Mouse (Mus musculus) ES-E14 (cell line): ENCODE results near the gene Tbl1x. TPM values are rescaled to one million over a fixed set of nuclear protein-coding genes. Genes with fewer than 3 reads are reported as not detected.

ENCODE experiments used
- DNase-seq: peaks from one replicate; pipeline ENCODE4 v3.0.0-alpha.2; 2013; ENCODE audit warnings: low read depth, low spot score
- H3K27ac ChIP-seq: 2 replicates; pipeline ENCODE4 v1.5.1; 2012; ENCODE audit warnings: low read depth, mild to moderate bottlenecking, low read length, moderate library complexity, mixed read lengths; ENCODE audit not compliant: poor library complexity, insufficient read depth, severe bottlenecking
- H3K36me3 ChIP-seq: 2 replicates; pipeline ENCODE4 v1.6.1; 2012; ENCODE audit warnings: mild to moderate bottlenecking, low read length, moderate library complexity, mixed read lengths; ENCODE audit not compliant: control insufficient read depth, poor library complexity, insufficient read depth, severe bottlenecking
- H3K4me1 ChIP-seq, 2 experiments: fragments of 150-350 bp in 1 of 2; sonication (generic) in 1 of 2; 2 replicates each; pipeline ENCODE4 v1.6.1; 2012; ENCODE audit warnings: low read length in 2 of 2, mild to moderate bottlenecking in 1 of 2, mixed read lengths in 1 of 2; ENCODE audit not compliant: control insufficient read depth in 2 of 2, insufficient read depth in 2 of 2, poor library complexity in 1 of 2
- H3K4me3 ChIP-seq, 2 experiments: fragments of 150-350 bp in 1 of 2; sonication (generic) in 1 of 2; 2 replicates each; pipeline ENCODE4 v1.5.1; 2012; ENCODE audit warnings: low read length in 2 of 2, low read depth in 1 of 2, mild to moderate bottlenecking in 1 of 2, mixed read lengths in 1 of 2; ENCODE audit not compliant: insufficient read depth in 1 of 2, poor library complexity in 1 of 2, severe bottlenecking in 1 of 2
- H3K9ac ChIP-seq: 2 replicates; pipeline ENCODE4 v1.6.1; 2012; ENCODE audit warnings: low read depth, mild to moderate bottlenecking, low read length, mixed read lengths; ENCODE audit not compliant: poor library complexity, insufficient read depth, severe bottlenecking
- H3K9me3 ChIP-seq: fragments of 150-350 bp; sonication (generic); 2 replicates; pipeline ENCODE4 v1.6.1; 2012; ENCODE audit warnings: low read depth, mild to moderate bottlenecking, low read length; ENCODE audit not compliant: control insufficient read depth, insufficient read depth
- CHD2 ChIP-seq: IDR thresholded peaks from 2 replicates; pipeline ENCODE4 v1.6.1; 2014; ENCODE audit warnings: mild to moderate bottlenecking, low read depth, low read length, inconsistent platforms
- HCFC1 ChIP-seq: IDR thresholded peaks from 2 replicates; pipeline ENCODE4 v1.6.1; 2012; ENCODE audit warnings: low read length, inconsistent platforms, borderline replicate concordance; ENCODE audit not compliant: insufficient read depth
- MAFK ChIP-seq: IDR thresholded peaks from 2 replicates; pipeline ENCODE4 v1.6.1; 2014; ENCODE audit warnings: mild to moderate bottlenecking, low read depth, low read length, inconsistent platforms; ENCODE audit not compliant: insufficient read depth
- ZC3H11A ChIP-seq: IDR thresholded peaks from 2 replicates; pipeline ENCODE4 v1.6.1; 2012; ENCODE audit warnings: low read depth, mild to moderate bottlenecking, inconsistent platforms, low read length, borderline replicate concordance
- ZNF384 ChIP-seq: IDR thresholded peaks from 2 replicates; pipeline ENCODE4 v1.6.1; 2012; ENCODE audit warnings: low read depth, low read length, inconsistent platforms
- in situ Hi-C, 2 experiments: fragments of 600-800 bp; cut with MboI; formaldehyde crosslinking; loops; one replicate each; pipeline ENCODE4 v1.15.1; 2025; ENCODE audit warnings: low sequenced_read_pairs in 2 of 2, inconsistent platforms in 1 of 2; ENCODE audit not compliant: unreplicated experiment in 2 of 2
- total RNA-seq: library from RNA; depleted of rRNA; stranded (reverse); fragments of 300-350 nt; gene quantifications from 2 replicates; pipeline ENCODE4 v1.2.3, GENCODE M21; 2012

The Tbl1x gene
- total RNA-seq, 1 experiment, result 35.5 TPM

DNA sequence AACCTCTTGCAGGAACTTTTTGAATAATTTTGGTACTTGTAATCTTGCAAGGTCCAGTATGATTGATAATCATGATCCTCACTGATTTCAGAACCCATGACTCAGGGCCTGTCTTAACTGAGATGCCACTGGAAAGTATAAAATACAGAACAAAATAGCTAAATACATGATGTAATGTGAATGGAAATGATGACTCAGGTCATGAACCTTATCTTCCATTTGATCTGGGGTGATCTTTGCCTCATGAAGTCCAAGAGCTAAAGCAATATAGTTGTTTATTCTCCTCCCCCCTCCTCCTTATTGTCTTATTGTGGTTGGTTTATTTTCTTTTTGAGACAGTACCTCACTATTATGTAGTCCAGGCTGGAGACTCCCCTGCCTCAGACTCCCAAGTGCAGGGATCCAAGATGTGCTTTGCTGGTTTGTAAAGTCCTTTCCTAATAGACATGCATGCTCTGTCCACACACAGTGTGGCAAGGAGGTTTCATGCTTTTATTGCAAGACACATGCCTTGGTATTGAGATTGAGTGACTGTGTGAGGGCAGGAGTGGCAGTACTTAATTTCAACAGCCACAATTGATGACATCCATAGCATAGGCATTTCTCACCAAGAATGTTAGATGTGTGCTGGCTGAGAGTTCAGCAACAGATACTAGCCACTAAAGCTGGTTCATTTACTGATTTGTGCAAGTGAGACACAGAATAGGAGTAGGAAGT, 34.7 kb downstream of the Tbl1x start:
- H3K36me3 ChIP-seq, result no peaks in the 10 kb centered on the region
- no peak overlapping the region for H3K27ac ChIP-seq
- in situ Hi-C loops, result no loop called here
- no peak overlapping the region for H3K4me3 ChIP-seq
- H3K9me3 ChIP-seq, result no peaks in the 10 kb centered on the region
- H3K4me1 ChIP-seq, result peaks cover 0 to 2% of the 10 kb centered on the region in 2 experiments; a peak in 1 of 4 replicates
- no peak overlapping the region for H3K9ac ChIP-seq
- no peak for DNase-seq
- TF ChIP-seq ZNF384, result no peak
- no peak for TF ChIP-seq ZC3H11A
- no peak for TF ChIP-seq HCFC1
- TF ChIP-seq MAFK, result no peak
- TF ChIP-seq CHD2, result no peak

DNA sequence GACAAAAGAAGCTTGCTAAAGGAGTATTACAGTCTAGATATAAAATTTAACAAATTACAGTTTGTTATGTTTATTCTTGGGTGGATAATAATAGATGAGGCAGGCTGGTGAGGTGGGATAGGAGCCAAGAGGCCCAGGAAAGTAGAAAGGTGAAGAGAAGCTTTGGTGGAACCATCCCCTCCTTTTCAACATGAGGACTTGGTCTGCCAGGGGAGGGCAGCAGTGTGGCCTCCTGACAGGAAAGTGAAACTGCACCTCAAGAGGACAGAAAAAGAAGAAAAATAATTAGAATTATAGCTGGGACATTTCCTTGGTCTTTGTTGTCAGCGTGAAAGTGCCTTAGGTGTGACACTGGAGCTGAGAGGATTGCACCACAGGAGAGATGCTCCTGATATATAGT, 35.6 kb downstream of the Tbl1x start:
- no peaks in the 10 kb centered on the region for H3K9me3 ChIP-seq
- DNase-seq, result no peak
- H3K4me1 ChIP-seq, result peaks cover 0 to 2% of the 10 kb centered on the region in 2 experiments; a peak in 1 of 4 replicates
- no peak overlapping the region for H3K27ac ChIP-seq
- in situ Hi-C loops, result no loop called here
- H3K4me3 ChIP-seq, result no peak overlapping the region
- no peak overlapping the region for H3K9ac ChIP-seq
- H3K36me3 ChIP-seq, result no peaks in the 10 kb centered on the region
- TF ChIP-seq MAFK (no peak), ZNF384 (no peak), ZC3H11A (no peak), HCFC1 (no peak), CHD2 (no peak)

DNA sequence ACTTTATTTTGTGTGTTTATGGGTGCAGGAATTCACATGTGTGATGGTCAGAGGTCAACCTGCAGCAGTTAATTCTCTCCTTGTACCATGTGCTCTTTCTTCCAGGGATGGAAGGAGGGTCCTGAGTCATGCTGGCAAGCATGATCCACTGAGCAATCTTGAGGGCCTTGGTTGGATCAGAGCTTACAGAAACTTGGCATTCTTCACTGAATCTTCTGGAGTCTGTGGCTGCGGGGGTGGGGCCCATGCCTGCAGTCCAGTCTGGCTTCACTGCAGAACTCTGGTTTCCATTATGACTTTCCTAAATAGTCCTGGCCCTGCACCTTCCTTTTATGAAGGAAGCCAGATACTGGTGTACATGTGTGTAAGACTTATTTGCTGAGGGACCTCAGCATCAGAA, 38.1 kb downstream of the Tbl1x start:
- Histone ChIP-seq H3K9ac (no peak overlapping the region), H3K4me1 (peaks cover 0 to 2% of the 10 kb centered on the region in 2 experiments; a peak in 1 of 4 replicates), H3K36me3 (no peaks in the 10 kb centered on the region), H3K4me3 (no peak overlapping the region), H3K27ac (no peak overlapping the region), H3K9me3 (no peaks in the 10 kb centered on the region)
- TF ChIP-seq MAFK, result no peak
- no peak for TF ChIP-seq HCFC1
- no peak for TF ChIP-seq CHD2
- TF ChIP-seq ZNF384, result no peak
- TF ChIP-seq ZC3H11A, result no peak
- in situ Hi-C loops, result no loop called here
- DNase-seq, result no peak

DNA sequence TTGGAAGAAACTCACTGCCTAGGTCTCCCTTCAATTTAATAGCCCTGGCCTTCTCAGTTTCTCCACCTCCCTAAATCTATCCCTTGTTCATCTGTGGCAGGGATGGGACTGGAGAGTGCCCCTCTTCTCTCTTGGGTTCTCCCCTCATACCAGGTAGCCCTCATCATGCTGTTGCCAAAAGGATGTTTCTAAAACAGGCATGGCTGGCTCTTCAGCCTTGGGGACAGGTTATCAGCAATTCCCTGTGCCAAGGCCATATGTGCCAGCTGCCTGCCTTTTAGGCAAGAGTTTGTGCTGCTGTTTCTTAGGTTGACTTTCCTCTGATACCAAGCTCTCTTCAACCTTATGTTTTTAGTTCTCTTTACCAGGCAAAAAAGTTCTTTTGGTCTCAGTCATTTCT, 39.6 kb downstream of the Tbl1x start:
- TF ChIP-seq ZC3H11A (no peak), CHD2 (no peak), ZNF384 (no peak), MAFK (no peak), HCFC1 (no peak)
- no peaks in the 10 kb centered on the region for H3K9me3 ChIP-seq
- DNase-seq, result no peak
- peaks cover 0 to 2% of the 10 kb centered on the region in 2 experiments; a peak in 1 of 4 replicates for H3K4me1 ChIP-seq
- H3K4me3 ChIP-seq, result no peak overlapping the region
- no peak overlapping the region for H3K9ac ChIP-seq
- H3K36me3 ChIP-seq, result no peaks in the 10 kb centered on the region
- in situ Hi-C loops, result no loop called here
- no peak overlapping the region for H3K27ac ChIP-seq

DNA sequence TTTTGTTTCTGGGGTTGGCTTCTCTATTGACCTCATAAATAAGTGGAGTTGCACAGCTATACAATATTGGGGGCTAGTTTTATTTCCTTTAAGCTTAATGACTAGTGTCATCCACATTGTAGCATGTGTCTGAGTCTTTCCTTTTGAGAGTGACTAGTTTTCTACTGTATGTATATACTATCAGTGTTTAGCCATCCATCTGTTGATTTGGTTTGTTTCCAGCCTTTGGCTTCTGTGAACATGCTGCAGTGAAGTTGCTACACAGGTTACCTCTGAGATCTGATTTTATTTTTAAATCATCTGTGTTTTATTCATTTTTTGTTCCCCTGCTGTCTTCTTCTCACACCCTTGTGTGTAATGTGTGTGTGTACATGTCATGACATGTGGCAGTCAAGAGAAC, 40.5 kb downstream of the Tbl1x start:
- no peak for TF ChIP-seq ZNF384
- no peak for TF ChIP-seq ZC3H11A
- no peak for TF ChIP-seq HCFC1
- no peak for TF ChIP-seq MAFK
- H3K4me3 ChIP-seq, result no peak overlapping the region
- no peaks in the 10 kb centered on the region for H3K9me3 ChIP-seq
- no peak overlapping the region for H3K27ac ChIP-seq
- in situ Hi-C loops, result no loop called here
- no peak for DNase-seq
- H3K4me1 ChIP-seq, result peaks cover 0 to 2% of the 10 kb centered on the region in 2 experiments; a peak in 1 of 4 replicates
- H3K9ac ChIP-seq, result no peak overlapping the region
- no peaks in the 10 kb centered on the region for H3K36me3 ChIP-seq
